8 mouse cellular contexts compared by ENCODE assay signal in genomic region chr12:104617111-104617725, GRCm38 (mm10).
DNase-seq lines count a peak whose midpoint lies in the region; ATAC-seq lines count a peak whose summit lies in the region.

No protein-coding gene starts in this region.

- WGBS in embryonic facial prominence, embryonic 15.5 days = 6% methylated on average over 17 of the region's 17 CpGs
- WGBS in hindbrain, embryonic 15.5 days = 4% methylated on average over 17 of the region's 17 CpGs
- WGBS in midbrain, embryonic 13.5 days = 5% methylated on average over 17 of the region's 17 CpGs

- no peaks in the 10 kb centered on the region for H3K9me3 ChIP-seq in embryonic facial prominence, embryonic 15.5 days (replicated peaks)
- H3K9me3 ChIP-seq in hindbrain, embryonic 15.5 days = no peaks in the 10 kb centered on the region
- H3K9me3 ChIP-seq in midbrain, embryonic 13.5 days = 0 out of 2 replicates have a peak, but pooled peaks cover 2% of the 10 kb centered on the region

- H3K4me2 ChIP-seq in embryonic facial prominence, embryonic 15.5 days (replicated peaks) = peak overlapping the region; percentile 41
- peak overlapping the region; percentile 55 for H3K4me2 ChIP-seq in hindbrain, embryonic 15.5 days
- H3K4me2 ChIP-seq in midbrain, embryonic 13.5 days (replicated peaks) = peak overlapping the region; percentile 47

- DNase-seq in kidney, adult 18-20 months = peak; percentile 18
- DNase-seq in kidney, adult 8-10 months = no peak
- peak; percentile 47 to 70 for DNase-seq in left cerebral cortex, adult 8-10 months (ENCODE audit: low spot score in 2 of 2)
- peak; percentile 74 for DNase-seq in testis, postnatal 10 days (ENCODE audit: low spot score)

- H3K27me3 ChIP-seq in embryonic facial prominence, embryonic 15.5 days = no peaks in the 10 kb centered on the region
- H3K27me3 ChIP-seq in hindbrain, embryonic 15.5 days = no peaks in the 10 kb centered on the region
- 0 out of 2 replicates have a peak, but pooled peaks cover 3% of the 10 kb centered on the region for H3K27me3 ChIP-seq in midbrain, embryonic 13.5 days

- H3K4me3 ChIP-seq in embryonic facial prominence, embryonic 15.5 days (replicated peaks) = peak overlapping the region; percentile 18
- peak overlapping the region; percentile 32 for H3K4me3 ChIP-seq in hindbrain, embryonic 15.5 days
- H3K4me3 ChIP-seq in midbrain, embryonic 13.5 days (replicated peaks) = peak overlapping the region; percentile 15

- H3K4me1 ChIP-seq in embryonic facial prominence, embryonic 15.5 days = no peaks in the 10 kb centered on the region; the same call in 1 of the 2 replicates
- no peaks in the 10 kb centered on the region for H3K4me1 ChIP-seq in hindbrain, embryonic 15.5 days (replicated peaks)
- H3K4me1 ChIP-seq in midbrain, embryonic 13.5 days (replicated peaks) = no peaks in the 10 kb centered on the region

- ATAC-seq in embryonic facial prominence, embryonic 15.5 days (ENCODE audit: insufficient number of reproducible peaks, low FRiP score, low TSS enrichment, low read depth) = peak; percentile 69
- ATAC-seq in hindbrain, embryonic 15.5 days (ENCODE audit: low FRiP score, low read depth) = peak; percentile 94
- ATAC-seq in midbrain, embryonic 13.5 days = peak; percentile 94
- no peak for ATAC-seq in inflammation-experienced regulatory T-cells, adult 6 months

- no peaks in the 10 kb centered on the region for H3K36me3 ChIP-seq in embryonic facial prominence, embryonic 15.5 days
- no peaks in the 10 kb centered on the region for H3K36me3 ChIP-seq in hindbrain, embryonic 15.5 days
- H3K36me3 ChIP-seq in midbrain, embryonic 13.5 days = no peaks in the 10 kb centered on the region

- H3K9ac ChIP-seq in embryonic facial prominence, embryonic 15.5 days = no peak overlapping the region
- H3K9ac ChIP-seq in hindbrain, embryonic 15.5 days = 0 out of 2 replicates have a peak overlapping the region, but pooled peaks have one; percentile 30
- H3K9ac ChIP-seq in midbrain, embryonic 13.5 days (replicated peaks) = peak overlapping the region; percentile 44; the same call in 1 of the 2 replicates

- no peak overlapping the region for H3K27ac ChIP-seq in embryonic facial prominence, embryonic 15.5 days (replicated peaks)
- peak overlapping the region; percentile 89 for H3K27ac ChIP-seq in hindbrain, embryonic 15.5 days (replicated peaks)
- peak overlapping the region; percentile 86 for H3K27ac ChIP-seq in midbrain, embryonic 13.5 days

Comparison
In these comparisons a context has a peak if more than half of its experiments do, and no peak if none do; other contexts are left out.
1. DNase-seq: peak in kidney, adult 18-20 months (single experiment), left cerebral cortex, adult 8-10 months (2 of 2) and testis, postnatal 10 days (single experiment); none in kidney, adult 8-10 months (0 of 2).
2. Peak in every context shown above with its lines, with median percentiles within 50 percentile points of each other: H3K4me2 ChIP-seq and H3K4me3 ChIP-seq.